Mouse (Mus musculus) layer of hippocampus, adult 8-10 months (tissue): ENCODE results near the gene Gdpd4. TPM values are rescaled to one million over a fixed set of nuclear protein-coding genes. Genes with fewer than 3 reads are reported as not detected.

Source experiments
- DNase-seq, 2 experiments: peaks; one replicate each; pipeline ENCODE4 v3.0.0; 2022; ENCODE audit warnings: low spot score in 2 of 2
- total RNA-seq, 4 experiments: library from RNA; stranded (reverse); gene quantifications; 2 replicates each; pipeline ENCODE4 v1.2.4; 2022

Gdpd4 gene
- total RNA-seq, 4 experiments from 2014 or later, result not detected

DNA sequence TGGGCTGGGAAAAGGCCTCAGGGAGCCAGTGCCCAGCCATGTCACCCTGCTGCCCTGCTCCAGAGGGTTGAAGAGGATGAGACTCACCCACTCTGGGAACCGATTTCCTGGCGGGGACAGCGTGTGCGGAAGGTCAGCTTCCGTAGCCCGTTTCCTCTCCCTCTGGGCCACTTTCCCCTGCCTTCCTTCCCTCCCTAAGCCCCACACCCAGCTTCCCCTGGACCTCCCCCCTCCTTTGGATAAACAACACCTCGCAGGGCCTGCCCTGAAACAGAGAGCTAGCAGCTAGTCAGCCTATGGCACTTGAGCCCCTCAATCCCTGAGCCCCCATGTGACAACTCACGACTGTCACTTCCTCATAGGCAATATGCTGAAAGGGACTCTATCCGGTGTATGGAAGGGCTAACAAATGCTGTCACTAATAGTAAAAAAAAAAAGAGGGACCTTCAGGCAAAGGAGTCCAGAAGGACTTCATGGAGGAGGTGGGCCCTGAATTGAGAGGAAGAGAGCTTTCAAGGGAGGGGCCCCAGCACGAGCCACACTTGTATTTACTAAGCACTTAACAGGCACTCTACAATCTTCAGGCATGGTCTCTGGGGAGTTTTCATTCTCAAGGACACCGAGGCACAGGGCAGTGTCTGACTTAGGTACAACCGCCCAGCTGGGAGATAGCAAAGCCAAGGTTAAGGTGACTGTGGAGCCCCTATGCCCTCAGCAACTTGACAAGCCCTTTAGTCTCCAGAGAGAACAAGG, 165.0 kb downstream of the Gdpd4 start:
- DNase-seq, result no peak

DNA sequence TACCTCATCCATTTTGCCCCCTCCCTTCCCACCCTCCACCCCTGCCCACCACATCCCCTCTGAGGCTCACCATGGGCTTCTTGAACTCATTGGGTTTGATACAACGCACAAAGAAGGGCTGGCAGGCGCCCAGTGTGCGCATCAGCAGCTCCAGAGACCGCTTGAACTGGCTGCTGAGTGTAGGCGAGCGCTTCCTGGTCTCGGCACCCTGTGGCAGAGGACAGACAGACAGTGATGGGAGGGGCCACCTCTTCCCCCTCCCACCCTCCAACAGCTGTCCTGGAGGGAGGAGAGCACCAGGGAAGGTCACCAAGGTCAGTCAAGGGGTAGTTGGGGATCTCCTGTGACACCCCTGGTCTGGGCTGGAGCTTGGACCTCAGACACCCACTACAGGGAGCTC, 165.6 kb downstream of the Gdpd4 start:
- DNase-seq, result no peak

DNA sequence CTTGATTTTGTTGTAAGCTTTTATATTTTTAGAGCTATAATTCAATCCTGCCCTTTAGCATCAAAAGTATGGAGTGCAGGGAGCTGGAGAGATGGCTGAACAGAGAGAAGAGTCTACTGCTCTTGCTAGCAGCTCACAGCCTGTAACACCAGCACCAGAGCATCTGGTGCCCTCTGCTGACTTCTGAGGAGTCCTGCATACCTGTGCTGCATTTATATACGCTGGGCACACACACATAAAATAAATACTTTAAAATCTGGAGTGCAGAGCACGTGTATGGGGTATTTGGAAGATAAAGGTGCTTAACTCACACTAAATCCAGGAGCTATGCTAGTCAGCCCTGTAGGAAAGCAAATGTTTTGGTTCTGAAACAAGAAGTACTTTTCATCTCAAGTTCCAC, 166.6 kb downstream of the Gdpd4 start:
- no peak for DNase-seq

DNA sequence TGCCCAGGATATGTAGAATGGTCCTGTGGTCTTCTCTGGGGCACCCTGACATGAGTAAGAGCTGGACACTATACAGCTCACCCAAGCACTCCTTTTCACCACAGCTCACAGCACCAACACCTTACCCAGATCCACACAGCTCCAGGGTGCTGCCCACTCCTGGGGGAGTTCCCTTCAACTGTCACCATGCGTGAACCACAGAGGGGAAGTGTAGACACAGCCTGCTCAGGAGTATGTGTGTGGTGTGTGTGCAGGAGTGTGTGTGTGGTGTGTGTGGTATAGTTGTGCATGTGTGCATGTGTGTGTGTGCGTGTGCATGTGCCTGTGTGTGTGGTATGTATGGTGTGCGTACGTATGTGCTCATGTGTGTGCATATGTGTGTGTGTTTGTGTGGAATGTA, 176.1 kb downstream of the Gdpd4 start:
- DNase-seq, result no peak

DNA sequence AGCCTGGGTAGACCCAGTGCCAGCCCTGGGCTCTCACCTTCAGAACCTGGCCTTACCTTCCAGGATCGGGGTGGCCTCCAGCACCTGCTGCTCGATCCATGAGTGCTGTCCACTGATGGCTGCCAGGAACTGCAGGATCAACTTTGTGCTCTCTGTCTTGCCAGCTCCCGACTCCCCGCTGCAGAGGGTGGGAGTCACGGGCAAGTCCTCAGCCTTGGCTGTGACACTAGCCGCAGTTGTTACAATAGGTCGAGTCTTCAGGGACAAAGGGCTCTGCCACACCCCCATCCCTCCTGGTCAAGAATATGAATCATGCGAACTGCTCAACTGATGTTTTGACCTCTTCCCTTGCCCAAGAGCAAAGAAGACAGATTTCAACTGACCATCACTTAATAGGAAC, 177.8 kb downstream of the Gdpd4 start:
- DNase-seq, result no peak

Other genes with a start within 250 kb of the Gdpd4 start
- 10 to 100 TPM; 80.7 to 94.0 (median 88.3) TPM for gene Clns1a, start 223.3 kb upstream of the Gdpd4 start, total RNA-seq
- 10 to 100 TPM; 31.3 to 38.5 (median 34.4) TPM for gene Aqp11, start 181.7 kb upstream of the Gdpd4 start, total RNA-seq
- 100 to 1,000 TPM; 216 to 243 (median 233) TPM for gene Pak1, start 131.4 kb upstream of the Gdpd4 start, total RNA-seq
- 10 to 100 TPM; 11.1 to 15.0 (median 13.2) TPM for gene Myo7a, start 199.6 kb downstream of the Gdpd4 start, total RNA-seq
- gene Omp, start 225.5 kb downstream of the Gdpd4 start, total RNA-seq, result 1 to 10 TPM in 3 of 4 experiments, under 1 TPM in 1; 0.92 to 1.3 (median 1.1) TPM